Mouse (Mus musculus): ENCODE results near the gene Golga4.

Golga4 gene

DNA sequence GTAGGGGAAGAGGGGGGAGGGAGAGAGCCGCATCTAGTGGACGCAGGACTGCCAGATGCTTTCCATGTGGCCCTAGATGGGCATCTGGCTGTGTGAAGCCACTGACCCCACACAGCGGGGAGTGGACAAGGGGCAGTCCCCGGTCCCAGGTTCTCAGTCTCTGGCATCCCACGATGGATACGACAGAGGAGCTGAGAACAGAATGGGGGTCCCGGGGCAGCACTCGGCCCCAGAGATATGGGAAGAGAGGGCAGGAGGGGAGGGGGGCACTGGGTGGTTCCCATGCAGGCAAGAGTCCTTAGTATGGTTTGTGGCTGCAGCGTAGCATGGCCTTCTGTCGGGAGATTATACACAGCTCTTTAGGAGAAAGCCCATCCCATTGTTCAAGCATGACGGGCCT lies 17.7 kb downstream of the Golga4 start:
- DNase-seq (ENCODE audit: low spot score): no peak

DNA sequence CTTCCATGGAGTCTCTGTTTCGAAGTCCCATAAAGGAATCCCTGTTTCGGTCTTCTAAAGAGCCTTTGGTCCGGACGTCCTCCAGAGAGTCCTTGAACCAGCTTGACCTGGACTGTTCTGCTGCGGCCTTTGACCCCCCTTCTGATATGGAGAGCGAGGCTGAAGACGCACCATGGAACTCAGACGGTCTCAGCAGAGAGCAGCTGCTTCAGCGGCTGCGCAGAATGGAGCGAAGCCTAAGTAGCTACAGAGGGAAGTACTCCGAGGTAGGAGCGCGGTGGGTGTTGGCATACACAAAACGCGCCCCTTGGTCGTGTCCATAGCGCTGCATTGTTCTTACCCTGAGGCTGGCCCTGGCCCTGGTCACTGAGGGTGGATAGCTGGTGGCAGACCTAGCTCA lies 21.0 kb downstream of the Golga4 start:
- DNase-seq (ENCODE audit: low spot score): no peak

DNA sequence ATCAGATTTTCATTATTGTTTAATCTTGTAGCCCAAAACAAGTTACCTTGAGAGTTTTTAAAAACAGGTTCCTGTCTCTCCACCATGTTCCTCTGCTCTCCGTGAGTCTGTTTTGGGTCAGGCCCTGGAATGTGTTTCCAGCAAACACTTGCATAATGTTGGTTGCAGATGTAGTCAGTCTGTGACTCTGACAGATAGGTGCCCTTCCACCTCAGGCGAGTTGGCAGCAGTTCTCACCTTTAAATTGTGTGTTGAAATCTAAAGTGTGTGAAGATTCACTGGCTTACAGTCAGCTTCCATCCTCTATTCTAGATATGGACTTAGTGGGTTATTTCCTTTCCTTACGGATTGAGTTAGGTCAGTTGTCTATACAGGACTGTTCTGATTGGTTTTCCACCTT lies 23.7 kb downstream of the Golga4 start:
- no peak for DNase-seq (ENCODE audit: low spot score)

DNA sequence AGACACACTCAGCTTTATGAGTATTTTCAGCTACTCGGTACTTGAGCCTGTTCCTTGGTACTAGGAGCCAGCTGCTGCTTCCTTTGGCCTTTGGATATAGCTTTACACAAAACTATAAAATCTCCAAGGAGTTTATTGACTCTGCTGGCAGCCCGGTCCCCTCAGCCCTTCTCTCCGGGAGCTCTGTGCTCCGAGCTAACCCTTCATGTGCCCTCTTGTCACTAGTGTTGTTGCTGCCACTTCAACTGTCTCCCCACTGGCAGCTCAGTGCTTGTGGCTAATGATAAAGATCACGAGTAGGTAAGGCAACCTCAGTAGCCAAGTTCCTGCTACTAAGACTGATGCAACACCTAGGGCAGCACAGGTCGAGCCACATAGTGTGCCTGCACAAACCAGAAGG lies 24.6 kb downstream of the Golga4 start:
- DNase-seq (ENCODE audit: low spot score): no peak

DNA sequence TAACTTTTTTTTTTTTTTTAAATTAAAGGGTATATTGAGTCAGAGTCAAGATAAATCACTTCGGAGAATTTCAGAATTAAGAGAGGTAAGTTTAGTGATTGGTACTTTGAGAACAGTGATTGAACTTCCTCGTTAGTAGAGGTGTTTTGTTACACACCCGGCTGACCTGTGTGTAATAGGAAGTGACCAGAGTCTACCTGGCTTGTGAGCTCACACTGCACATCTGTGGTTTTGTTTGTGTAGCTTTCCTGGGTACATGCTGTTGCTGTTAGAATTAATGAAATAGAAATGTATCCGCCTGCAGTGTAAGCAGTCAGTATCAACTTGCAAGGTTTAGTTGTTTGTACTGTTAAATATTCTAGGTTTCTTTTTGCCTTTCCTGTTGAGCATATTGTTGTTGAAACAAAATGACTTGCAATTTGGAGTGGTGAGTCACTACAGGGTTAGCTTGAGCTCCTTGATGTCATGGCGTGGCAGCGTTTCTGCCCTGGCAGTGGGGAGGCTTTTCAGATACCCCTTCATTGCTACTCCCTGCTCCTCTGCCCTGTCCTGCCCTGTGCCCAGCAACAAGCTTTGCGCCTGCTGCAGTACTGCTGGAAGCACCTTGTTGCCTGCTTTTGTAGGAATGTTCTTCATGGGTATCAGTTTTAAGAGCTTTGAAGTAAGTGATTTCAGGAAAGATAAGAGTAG lies 26.6 kb downstream of the Golga4 start:
- DNase-seq (ENCODE audit: low spot score): no peak

DNA sequence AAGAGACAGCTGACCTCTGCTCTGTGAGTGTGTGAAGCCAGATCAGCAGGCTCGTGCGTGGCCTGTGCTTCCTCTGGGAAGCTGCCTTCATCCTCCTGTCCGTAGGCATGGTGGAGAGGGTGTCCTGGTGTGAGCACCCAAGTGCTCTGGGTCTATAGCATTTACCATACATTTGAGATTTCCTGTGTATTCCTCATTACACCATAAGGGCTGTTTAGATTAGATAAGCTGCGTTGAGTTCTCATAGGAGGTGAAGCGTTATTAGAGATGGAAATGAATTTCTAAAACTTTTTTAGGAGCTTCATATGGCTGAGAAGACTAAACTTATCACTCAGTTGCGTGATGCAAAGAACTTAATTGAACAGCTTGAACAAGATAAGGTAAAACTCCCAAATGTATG lies 30.9 kb downstream of the Golga4 start:
- no peak for DNase-seq (ENCODE audit: low spot score)

DNA sequence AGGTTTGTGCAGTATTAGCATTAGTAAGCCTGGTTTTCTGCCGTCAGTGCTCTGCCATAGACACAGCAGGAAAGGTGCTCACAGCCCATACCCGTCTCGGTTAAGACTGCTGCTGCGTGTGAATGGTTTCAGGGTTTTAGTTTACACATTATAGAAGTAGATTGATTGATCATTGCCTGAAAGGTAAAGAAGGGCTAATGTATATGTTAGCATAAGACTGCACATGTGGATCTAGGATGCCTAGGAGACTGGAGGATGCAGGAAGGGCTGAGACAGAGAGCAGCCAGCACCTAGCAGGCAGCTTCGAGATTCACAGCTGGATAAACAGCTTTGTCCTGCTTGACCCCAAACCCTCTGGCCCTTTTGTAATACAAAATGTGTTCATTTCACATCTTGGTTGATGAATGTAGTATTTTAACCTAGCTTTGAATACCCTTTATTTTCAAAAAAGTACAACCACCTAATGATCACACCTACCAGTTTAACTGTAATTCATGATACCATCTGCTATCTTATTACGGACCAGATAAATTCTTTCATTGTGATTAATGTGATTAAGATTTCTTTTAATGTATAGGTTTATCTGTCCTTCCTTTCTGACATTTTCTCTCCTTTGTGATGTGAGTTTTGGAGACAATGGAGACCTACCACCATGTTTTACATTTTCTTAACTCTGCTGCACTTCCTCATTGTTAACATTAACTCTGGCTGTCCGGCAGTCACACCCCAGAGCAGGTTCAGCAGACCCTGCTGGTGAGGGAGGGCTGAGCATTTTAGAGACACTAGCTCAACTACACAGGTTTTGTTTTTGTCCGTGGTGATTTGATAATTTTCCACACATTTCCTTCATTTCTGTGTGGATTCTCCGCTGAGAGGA lies 31.6 kb downstream of the Golga4 start:
- DNase-seq (ENCODE audit: low spot score): no peak

DNA sequence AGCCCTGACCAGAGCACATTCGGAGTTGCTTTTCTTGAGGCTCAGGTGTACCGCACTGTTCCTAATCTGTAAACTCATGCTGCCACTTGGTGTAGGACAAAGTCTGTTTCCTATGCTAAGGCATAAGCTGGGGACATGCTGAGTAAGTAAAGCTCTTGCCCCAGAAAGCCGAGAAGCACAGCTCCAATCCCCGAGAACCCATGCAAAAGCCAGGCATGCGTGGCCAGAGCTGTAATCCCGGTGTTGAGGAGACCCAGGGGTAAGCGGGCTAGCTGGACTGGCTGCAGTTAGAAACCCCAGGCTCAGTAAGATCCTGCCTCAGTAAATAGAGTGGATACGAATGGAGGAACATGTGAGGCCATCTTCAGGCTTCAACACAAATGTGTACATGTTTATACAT lies 35.8 kb downstream of the Golga4 start:
- DNase-seq (ENCODE audit: low spot score): no peak

DNA sequence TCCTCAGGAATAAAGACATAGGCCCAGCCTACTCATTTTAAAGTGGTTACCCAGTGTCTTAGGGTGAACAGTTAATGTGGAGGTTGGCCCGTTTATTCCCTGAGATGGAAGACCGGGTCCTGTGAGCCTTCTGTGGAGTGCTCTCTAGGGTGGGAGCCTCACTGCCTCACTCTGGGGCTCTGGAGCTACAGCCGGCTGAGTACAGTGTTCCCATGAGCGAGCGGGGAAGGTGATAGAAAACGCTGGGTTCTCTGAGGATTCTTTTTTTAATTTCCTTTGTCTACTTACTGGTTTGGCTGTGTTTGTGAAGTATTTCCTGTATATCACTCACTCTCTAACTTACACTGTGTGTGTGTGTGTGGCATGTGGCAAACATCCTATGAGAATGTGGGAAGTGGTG lies 39.1 kb downstream of the Golga4 start:
- DNase-seq (ENCODE audit: low spot score): no peak

DNA sequence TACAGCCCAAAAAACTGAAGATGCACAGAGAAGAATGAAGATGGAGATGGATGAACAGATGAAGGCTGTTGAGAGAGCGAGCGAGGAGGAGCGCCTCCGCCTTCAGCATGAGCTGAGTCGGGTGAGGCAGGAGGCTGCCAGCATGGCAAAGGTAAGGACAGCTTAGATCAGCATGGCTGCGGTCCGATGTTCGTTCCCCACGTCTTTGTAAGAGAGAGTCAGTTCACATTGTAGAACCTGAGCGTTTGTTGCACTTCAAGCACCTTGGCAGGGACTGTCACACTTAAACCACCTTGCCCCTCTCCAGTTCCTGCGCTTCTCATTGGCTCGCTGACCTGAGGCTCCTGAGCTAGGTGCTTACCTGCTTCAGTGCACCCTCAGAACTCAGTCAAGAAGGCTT lies 42.6 kb downstream of the Golga4 start:
- no peak for DNase-seq (ENCODE audit: low spot score)

DNA sequence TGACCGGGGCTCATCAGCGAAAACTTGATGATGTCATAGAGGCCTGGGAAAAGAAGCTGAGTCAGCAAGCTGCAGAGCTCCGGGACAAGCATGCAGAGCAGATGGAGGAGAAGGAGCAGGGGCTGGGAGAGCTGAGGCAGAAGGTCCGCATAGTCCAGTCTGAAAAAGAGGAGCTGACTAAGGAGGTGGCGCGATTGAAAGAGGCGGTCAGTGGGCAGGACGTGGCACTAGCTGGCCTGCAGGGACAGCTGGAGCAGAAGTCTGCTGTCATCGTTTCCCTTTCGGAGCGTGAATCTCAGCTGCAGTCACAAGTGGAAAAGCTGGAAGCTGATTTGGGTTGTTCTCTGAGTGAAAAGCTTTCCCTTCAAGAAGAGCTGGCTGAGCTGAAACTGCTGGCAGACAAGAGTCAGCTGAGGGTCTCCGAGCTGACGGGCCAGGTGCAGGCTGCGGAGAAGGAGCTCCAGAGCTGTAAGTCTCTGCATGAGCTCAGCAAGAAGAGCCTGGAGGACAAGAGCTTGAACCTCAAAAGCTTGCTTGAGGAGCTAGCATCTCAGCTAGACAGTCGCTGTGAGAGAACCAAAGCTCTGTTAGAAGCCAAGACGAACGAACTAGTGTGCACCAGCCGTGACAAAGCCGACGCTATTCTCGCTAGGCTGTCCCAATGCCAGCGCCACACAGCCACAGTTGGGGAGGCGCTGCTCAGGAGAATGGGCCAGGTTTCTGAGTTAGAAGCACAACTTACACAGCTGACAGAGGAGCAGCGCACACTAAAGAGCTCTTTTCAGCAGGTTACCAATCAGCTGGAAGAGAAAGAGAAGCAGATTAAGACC lies 51.1 kb downstream of the Golga4 start:
- DNase-seq (ENCODE audit: low spot score): no peak

DNA sequence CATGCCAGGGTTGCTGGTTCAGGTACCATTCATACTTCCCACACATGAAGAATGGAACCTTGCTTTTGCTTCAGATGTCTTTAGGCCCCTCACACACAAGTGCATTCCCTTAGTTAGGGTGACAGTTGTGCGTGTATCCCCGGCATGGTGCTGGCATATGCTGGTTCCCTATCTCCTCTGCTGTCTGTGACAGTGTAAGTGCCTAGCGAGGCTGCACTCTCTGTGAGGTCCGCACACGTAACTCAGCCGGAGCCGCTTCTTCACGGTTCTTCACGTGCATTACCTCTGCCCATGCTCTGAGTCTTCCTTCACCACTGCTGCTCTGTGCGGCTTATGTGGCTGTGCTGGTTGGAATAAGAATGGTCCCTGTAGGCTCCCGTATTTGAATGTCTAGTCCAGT lies 57.3 kb downstream of the Golga4 start:
- no peak for DNase-seq (ENCODE audit: low spot score)

DNA sequence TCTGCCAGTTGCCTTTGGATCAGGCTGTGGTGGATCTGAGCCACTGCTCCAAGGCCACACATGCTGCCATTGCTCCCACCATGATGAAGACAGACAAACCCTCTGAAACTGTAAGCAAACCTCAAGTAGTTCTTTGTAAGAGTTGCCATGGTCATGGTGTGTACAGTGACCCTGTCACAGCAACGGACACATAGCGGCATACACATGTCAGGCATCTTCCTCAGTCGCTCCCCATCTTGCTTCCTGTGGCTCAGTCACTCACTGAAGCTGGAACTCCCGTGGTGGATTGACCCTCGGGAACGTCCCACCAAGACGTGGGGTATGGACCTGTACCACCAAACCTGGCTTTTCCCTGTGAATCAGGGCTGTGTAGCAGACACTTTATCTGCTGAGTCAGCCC lies 57.8 kb downstream of the Golga4 start:
- no peak for DNase-seq (ENCODE audit: low spot score)

DNA sequence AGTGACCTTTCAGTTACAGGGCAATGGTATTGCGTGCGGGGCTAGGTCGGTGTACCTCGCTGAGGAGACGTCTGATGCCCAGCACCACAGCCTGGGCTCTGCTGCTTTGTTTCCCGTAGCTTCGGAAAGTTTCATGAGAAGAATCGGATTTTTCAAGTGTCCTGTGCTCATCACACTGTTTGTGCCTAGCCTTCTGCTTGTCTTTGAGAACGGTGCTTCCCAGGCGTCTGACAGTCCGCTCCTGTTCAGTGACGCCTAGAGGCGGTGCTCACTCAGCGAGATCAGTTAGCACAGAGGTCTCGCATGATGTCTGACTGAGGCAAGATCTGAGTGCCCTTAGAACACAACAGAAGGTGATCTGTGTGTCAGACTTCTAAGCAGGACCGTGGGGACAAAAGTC lies 58.6 kb downstream of the Golga4 start:
- DNase-seq (ENCODE audit: low spot score): no peak

DNA sequence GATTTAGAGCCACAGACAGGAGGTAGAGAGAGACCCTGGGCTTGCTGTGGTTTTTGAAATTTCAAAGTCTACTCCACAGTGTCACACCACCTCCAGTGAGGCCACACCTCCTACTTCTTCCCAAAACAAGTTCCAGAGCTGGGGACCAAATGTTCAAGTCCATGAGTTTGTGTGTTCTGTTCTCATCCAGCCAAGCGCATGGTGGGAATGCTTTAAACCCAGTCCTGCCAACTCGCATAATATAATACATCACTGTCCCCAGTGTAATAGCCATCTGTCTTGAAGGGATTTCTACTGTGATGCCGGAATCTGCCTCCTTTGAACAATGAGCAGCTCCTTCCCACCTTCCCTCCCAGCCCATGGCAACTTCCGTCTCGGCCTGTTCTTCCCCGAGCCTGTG lies 63.3 kb downstream of the Golga4 start:
- no peak for DNase-seq (ENCODE audit: low spot score)

DNA sequence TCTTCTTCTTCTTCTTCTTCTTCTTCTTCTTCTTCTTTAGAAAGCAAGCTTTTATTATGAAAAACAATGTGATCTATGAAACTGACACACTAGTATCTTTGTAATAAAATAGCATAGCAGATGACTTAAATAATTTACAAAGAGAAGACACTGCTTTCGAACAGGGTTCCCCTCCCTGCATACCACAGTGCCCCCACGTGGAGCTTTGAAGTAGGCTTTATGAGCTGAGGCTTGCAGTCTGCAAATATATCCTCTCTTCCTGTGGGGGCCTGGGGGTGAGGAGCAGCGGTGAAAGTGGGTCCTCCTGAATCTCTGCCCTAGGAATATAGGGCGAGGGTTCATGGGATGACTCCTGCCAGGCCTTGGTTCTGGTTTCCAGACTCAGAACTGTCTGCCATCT lies 64.8 kb downstream of the Golga4 start:
- DNase-seq (ENCODE audit: low spot score): no peak

DNA sequence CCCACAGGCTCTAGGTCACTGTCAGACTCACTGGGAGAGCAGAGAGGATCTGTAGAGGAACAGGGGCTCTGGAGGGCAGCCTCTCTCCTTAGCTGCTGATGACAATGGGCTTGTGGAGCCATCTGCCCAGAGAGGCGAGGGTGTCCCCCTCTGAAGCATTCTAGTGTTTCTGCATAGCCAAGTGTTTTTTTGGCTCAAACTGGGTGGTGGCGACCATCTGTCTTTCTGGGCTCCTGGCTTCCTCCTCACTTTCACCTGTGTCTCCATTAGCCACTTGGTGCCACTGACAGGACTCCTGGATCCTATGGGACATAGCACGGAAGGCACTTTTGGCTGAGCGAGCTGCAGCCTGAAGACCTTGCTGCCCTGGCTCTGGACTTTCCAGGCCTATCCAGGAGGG lies 65.6 kb downstream of the Golga4 start:
- DNase-seq (ENCODE audit: low spot score): no peak

DNA sequence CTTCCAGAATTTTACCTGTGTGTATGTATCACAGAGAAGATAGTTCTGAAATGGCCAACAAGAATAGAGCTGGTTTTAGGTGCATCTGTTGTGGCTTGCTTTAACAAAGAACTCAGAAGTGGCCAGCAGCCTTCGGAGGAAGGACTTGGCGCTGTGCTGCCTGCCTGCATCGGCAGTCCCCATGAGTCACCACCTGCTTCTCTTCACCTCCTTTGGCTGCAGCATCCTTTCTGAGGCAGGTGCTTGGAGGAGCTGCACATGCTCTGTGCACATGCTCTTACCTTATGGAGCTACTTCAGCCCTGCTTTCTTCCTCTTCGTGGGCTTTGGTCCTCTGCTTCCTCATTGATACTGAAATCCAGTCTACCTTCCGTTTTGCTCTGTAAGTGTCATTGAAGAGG lies 68.8 kb downstream of the Golga4 start:
- no peak for DNase-seq (ENCODE audit: low spot score)

DNA sequence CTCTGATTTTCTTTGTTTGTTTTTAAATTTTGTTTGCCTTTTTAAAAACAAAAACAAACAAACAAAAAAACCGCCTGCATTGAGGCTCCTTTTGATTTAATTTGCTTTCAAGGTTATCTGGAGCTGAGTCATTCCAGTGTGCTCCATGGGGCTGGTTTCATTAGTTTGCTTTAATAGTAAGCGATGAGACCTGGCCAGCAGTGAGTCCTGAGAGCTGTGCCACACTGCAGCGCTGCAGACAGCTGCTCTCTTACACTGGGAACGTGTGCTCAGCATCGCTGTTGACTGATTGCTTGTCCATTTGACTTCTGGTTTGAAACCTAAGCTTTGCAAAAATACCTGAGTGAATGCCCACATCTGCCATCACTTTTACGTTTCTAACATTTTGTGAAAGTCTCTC lies 74.3 kb downstream of the Golga4 start:
- no peak for DNase-seq (ENCODE audit: low spot score)

DNA sequence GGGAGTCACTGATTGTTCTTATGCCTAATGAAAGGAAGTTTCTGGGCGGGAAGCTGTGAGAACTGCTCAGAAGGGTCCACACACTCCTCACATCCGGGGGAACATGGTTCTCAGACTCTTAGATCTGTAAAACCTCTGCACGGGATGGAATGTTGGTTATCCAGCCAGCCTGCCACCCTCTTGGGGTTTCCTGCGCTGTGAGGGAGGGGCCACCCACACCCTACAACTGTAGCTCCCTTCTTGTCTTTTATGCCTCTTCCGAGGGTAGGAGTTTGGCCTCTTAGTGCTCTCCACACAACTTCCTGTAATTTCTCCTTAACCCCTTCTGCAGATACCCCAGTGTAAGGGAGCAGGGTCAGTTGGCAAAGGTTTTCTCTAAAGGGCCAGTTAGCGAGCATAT lies 76.7 kb downstream of the Golga4 start:
- no peak for DNase-seq (ENCODE audit: low spot score)

DNA sequence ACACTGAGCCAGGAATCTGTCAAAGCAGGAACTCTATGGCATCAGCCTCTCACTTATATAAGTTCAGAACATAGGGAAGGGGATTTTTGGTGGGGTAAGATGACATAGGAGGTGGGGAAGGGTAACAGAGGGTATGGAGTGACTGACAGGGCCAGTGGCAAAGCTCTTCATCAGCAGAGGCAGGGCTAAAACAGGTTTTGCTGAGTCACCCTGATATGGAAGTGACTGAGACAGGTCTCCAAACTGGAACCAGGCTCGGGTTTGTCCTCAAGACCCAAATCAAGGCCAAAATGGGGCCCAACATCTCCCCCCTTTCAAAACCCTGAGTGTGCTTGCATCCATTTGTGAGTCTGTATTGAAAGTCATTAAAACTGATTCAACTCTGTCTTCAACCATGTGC lies 78.8 kb downstream of the Golga4 start:
- DNase-seq (ENCODE audit: low spot score): no peak

DNA sequence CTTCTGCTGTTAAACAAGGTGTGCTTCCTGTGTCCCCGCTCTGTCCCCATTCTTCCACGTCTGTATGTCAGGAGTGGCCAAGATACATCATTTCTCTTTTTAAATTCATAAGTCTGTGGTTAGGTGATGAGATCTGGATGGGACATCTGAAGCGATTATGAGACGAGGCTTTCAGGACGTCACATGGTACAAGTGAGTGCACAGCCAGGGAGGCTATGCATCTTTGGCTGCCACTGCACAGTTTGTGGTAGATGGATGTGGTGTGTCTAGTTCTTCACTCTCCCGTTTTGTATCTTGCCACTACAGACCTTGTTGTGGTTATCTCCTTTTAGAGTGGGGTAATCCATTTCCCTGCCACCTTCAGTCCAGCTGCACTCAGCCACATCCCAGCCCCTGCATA lies 79.9 kb downstream of the Golga4 start:
- no peak for DNase-seq (ENCODE audit: low spot score)

DNA sequence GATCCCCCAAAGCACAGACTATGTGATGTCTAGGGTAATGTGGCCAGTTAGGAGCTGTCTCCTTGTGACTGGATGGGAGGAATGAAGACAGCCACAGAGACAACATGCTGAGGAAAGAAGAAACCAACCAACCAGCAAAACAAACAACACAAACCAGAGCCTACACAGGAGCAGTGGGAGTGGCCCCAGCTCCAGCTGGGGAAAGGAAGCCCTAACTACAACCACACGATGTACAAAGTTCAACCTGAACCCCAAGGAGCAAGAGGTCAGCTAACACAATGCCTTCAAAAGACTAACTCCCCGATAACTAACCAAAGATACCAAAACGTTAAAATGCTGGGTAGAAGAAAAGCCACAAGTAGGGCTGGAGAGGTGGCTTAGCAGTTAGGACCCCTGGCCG lies 81.0 kb downstream of the Golga4 start:
- no peak for DNase-seq (ENCODE audit: low spot score)
